Mouse (Mus musculus): ENCODE results near the gene Adamts5.

The Adamts5 gene

DNA sequence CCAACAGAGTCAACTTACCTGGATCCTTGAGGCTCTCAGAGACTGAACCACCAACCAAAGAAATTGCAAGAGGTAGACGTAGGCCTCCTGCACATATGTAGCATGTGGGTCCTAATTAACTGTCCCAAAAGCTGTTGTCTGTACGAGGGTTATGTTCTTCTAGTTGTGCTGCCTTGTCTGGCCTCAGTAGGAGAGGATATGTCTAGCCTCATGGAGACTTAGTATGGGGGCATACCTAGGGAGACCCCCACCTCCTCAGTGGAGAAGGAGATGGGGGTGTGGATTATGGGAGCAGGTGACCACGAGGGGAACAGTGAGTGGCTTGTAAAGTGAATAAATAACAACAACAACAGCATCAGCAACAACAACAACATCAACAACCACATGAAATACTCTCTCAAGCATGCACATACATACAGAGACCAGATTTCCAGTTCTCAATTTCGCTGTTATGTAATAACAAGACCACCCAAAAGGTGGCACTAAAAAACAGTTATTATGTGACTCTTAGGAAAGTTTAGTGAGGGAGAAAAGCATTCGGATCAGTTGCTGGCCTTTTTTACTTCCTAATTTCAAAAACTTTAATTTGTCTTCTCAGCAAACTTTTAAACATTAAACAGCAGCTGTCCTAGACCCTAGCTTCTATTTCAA lies 81.7 kb downstream of the Adamts5 start:
- DNase-seq = no peak

DNA sequence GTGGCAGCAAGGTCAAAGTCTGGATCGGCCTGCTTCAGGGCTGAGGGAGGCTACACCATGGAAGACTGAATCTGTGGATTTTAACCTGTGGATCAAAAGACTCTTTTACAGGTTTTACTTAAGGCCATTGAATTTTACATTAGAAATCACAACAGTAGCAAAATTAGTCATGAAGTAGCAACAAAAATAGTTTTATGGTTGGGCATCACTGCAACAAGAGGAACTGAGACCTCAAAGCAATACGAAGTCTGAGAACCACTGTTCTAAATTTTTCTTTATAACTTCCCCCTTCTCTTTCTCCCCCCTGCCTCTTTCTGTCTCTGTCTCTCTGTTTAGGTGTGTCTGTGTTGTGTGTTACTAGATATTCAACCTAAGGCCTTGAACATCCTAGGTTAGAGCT lies 87.5 kb downstream of the Adamts5 start:
- no peak for DNase-seq

DNA sequence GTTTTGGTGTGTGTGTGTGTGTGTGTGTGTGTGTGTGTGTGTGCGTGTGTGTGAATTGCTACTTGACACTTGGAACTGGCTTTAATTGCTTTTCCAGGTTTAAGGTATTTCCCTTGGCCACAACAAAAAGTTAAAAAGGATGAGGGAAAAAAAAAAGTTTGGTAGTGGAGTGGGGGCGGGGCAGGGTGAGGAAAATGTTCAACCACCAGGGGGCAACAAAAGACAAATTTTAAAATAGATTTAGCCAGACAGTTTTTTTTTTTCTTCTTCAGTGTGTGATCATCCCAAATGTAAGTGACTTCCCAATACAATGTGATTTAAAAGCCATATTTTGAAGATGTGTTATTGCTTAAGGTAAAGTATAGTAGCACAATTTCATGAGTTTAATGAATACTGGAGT lies 94.0 kb downstream of the Adamts5 start:
- no peak for DNase-seq

DNA sequence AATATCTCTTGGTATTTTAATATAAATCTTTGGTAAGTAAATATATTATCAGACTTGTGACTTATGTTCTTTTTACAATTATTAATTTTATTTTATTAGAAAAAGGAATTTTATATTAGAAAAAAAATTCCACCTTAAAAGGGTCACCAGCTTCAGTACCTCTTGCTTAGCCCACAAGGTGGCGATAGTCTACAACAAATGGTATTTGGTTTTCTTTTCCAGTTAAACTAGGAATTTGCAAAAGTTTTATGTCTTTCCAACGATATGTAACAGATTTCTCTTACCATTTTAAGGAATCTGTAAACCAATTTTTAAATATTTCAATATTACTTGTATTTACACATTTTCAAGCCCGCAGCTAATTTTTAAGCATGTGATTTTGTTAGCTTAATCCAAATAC lies 94.6 kb downstream of the Adamts5 start:
- DNase-seq = no peak

Measured in thymus, postnatal 25 days (tissue).